Mouse (Mus musculus) v-Abl transformed pro-B cells (cell line): ENCODE data around the gene Mlf2.

Experiments used
- in situ Hi-C, 2 experiments: fragments of 400-800 bp; cut with MboI; formaldehyde crosslinking; loops; one replicate each; pipeline ENCODE4 v1.15.1; 2025; ENCODE audit not compliant: unreplicated experiment in 2 of 2

The Mlf2 gene

GRCm38 (mm10) chr6:124966466-124967118, 35.4 kb downstream of the Mlf2 start:
- in situ Hi-C loops, result loop anchor here in 1 of 2 experiments (10.0 to 25.0 kb wide), 2 partner anchors 112 to 554 kb away; partner anchors contain the start of genes P3h3 and Pex5

- in situ Hi-C loops, result loop anchor here in 1 of 2 experiments (10.0 to 25.0 kb wide), 2 partner anchors 113 to 555 kb away; partner anchors contain the start of genes P3h3 and Pex5
Observed at GRCm38 (mm10) chr6:124967766-124968165, 36.6 kb downstream of the Mlf2 start.
